Mouse (Mus musculus) lung, postnatal 0 days (tissue): ENCODE measurements around the gene Slc26a3.

Experiments
- CTCF ChIP-seq: IDR thresholded peaks from 2 replicates; pipeline ENCODE4 v1.5.1; 2016; ENCODE audit warnings: antibody characterized with exemption, mild to moderate bottlenecking
- EP300 ChIP-seq: IDR thresholded peaks from 2 replicates; pipeline ENCODE4 v1.6.1; 2016; ENCODE audit warnings: antibody characterized with exemption, mild to moderate bottlenecking, control low read depth

DNA sequence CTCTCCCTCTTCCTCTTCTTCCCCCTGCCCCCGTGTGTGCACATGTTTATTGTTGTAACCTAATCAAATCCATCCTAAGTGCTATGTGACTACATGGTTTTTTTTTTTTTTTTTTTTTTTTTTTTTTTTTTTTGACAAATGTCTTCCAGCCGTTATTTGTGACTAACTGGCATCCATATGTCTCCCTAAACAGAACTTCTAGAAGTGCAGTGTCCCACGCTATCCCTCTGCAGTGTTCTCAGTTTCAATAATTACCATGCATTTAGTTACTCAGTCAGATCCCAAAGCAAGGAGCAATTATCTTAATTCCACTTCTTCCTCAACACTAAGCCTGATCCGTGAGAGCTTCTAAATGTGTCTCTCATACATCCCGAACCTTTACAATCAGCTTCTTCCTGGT lies 120.5 kb downstream of the Slc26a3 start:
- TF ChIP-seq EP300 (no peak), CTCF (no peak)
